Mouse (Mus musculus) hindbrain, embryonic 16.5 days (tissue): ENCODE measurements around the gene Eif4g1. TPM values are rescaled to one million over a fixed set of nuclear protein-coding genes. Genes with fewer than 3 reads are reported as not detected.
A peak's percentile ranks its signal among the peaks of the same experiment; 100 is the strongest.

ENCODE experiments used
- ATAC-seq: fragments of 200-750 bp; cut with Nextera tagmentation; 2 replicates; pipeline ENCODE4 v1.8.0; 2017; ENCODE audit warnings: moderate TSS enrichment, moderate library complexity
- H3K27ac ChIP-seq: fragments of 300-500 bp; sonication (generic); 2 replicates; pipeline ENCODE4 v1.5.1; 2014; ENCODE audit warnings: low read depth, mild to moderate bottlenecking, control low read depth, low read length, moderate library complexity
- H3K27me3 ChIP-seq: fragments of 300-500 bp; sonication (generic); replicated peaks from 2 replicates; pipeline ENCODE4 v1.6.1; 2014; ENCODE audit warnings: low read length; ENCODE audit not compliant: control insufficient read depth, insufficient read depth
- H3K36me3 ChIP-seq: fragments of 300-500 bp; sonication (generic); 2 replicates; pipeline ENCODE4 v1.6.1; 2014; ENCODE audit warnings: mild to moderate bottlenecking, low read length, moderate library complexity, mixed read lengths; ENCODE audit not compliant: control insufficient read depth, insufficient read depth
- H3K4me1 ChIP-seq: fragments of 300-500 bp; sonication (generic); 2 replicates; pipeline ENCODE4 v1.6.1; 2014; ENCODE audit warnings: low read depth, low read length; ENCODE audit not compliant: control insufficient read depth, insufficient read depth
- H3K4me2 ChIP-seq: fragments of 300-500 bp; sonication (generic); 2 replicates; pipeline ENCODE4 v1.6.1; 2014; ENCODE audit warnings: mild to moderate bottlenecking, low read length, control low read depth, moderate library complexity
- H3K4me3 ChIP-seq: fragments of 300-500 bp; sonication (generic); 2 replicates; pipeline ENCODE4 v1.5.1; 2014; ENCODE audit warnings: mild to moderate bottlenecking, low read length, control low read depth, moderate library complexity
- H3K9ac ChIP-seq: fragments of 300-500 bp; sonication (generic); 2 replicates; pipeline ENCODE4 v1.6.1; 2014; ENCODE audit warnings: low read depth, mild to moderate bottlenecking, control low read depth, low read length, moderate library complexity
- H3K9me3 ChIP-seq: fragments of 300-500 bp; sonication (generic); 2 replicates; pipeline ENCODE4 v1.6.1; 2014; ENCODE audit warnings: mild to moderate bottlenecking, low read length, moderate library complexity; ENCODE audit not compliant: control insufficient read depth
- WGBS: fragments of 180-500 bp; shearing (Covaris S2); extraction: QIAGEN DNeasy Blood & Tissue Kit; methylation state at CpG from one replicate; pipeline ENCODE4 v1.1.7; 2014; 5-methylcytosine and 5-hydroxymethylcytosine counted together
- polyA plus RNA-seq: library from polyadenylated mRNA; unstranded; fragments of >200 nt; fragmentation: Nextera tagmentation; extraction: Ambion mirVana; gene quantifications from 2 replicates; pipeline ENCODE4 v1.2.1, GENCODE M21; 2015

The Eif4g1 gene
- polyA plus RNA-seq, 1 experiment from 2014 or later = 133 TPM

DNA sequence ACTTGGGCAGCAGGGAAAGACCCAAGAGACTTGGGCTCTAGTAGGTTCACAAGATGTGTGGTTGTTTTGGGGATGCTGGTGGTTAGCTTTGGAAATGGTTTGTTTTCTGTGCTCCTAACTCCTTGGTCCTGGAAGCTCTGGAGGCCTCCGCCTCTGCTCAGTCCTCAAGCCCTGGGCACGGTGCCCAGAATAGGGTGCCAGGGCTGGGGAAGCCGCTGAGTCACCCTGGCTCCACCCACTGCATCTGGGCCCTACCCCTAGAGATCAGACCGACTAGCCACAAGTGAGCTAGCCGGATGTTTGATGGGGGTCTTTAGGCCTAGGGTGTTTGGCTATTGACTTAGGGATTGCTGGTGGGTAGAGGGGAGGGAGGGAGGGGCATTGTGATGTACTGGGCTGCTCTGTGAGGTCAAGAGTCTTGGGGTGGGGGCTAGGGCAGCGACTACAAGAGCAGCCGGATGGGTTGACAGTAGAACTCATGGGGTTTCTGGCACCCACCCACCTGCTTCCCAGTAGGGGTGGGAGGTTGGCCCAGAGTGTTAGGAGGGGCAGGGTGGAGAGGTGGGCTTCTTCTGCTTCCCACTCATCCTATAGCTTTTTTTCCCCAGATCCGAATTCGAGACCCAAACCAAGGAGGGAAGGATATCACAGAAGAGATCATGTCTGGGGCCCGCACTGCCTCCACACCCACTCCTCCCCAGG lies 10.0 kb downstream of the Eif4g1 start:
- Histone ChIP-seq H3K9ac (no peak overlapping the region), H3K4me2 (no peak overlapping the region), H3K36me3 (peaks cover 73% of the 10 kb centered on the region), H3K4me1 (peaks cover 18% of the 10 kb centered on the region), H3K9me3 (no peaks in the 10 kb centered on the region), H3K4me3 (no peak overlapping the region), H3K27me3 (no peaks in the 10 kb centered on the region), H3K27ac (no peak overlapping the region)
- no peak for ATAC-seq
- WGBS = 59% methylated on average over 10 of the region's 10 CpGs

DNA sequence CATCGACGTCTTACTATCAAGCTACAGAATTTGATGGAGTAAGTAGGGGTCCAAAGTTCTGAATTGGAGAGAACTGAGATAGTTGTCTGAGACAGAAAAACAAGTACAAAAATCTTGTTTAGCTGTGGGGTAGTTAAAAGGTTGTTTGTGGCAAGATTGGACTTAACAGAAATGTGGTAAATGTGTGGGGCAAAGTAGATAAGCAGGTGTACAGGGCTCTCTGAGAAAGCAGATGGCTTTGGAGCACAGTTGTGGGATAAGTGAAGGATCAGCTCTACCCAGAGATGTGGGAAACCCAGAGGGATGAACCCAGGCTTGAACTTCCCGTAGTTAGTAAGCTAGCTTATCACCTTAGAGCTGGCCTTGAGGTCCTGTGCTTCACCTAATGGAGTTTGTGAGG lies 22.7 kb downstream of the Eif4g1 start:
- no peak for ATAC-seq
- H3K36me3 ChIP-seq = peaks cover 50% of the 10 kb centered on the region
- H3K27me3 ChIP-seq = no peaks in the 10 kb centered on the region
- WGBS = 88% methylated on average over 3 of the region's 3 CpGs
- H3K9me3 ChIP-seq = no peaks in the 10 kb centered on the region
- H3K4me2 ChIP-seq = no peak overlapping the region
- no peak overlapping the region for H3K27ac ChIP-seq
- H3K9ac ChIP-seq = no peak overlapping the region
- no peak overlapping the region for H3K4me3 ChIP-seq
- H3K4me1 ChIP-seq = peaks cover 24% of the 10 kb centered on the region

DNA sequence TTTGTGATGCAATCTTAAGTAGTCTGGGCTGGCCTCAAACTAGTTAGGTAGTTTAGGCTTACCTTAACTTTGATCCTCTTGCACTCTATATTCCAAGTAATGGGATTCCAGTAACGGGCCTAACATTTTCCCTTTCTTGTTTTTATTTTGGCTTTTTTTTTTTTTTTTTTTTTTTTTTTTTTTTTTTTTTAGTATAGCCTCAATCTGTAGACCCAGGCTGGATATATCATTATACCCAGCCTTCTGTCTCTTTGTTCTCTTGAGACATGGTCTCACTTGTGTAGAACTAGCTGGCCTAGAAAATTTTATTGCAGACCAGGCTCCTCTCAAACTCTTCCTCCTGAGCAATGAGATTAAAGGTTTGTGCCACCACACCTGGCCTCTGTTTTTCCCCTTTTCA lies 23.5 kb downstream of the Eif4g1 start:
- Histone ChIP-seq H3K36me3 (peaks cover 43% of the 10 kb centered on the region), H3K4me2 (no peak overlapping the region), H3K27me3 (no peaks in the 10 kb centered on the region), H3K9ac (no peak overlapping the region), H3K9me3 (no peaks in the 10 kb centered on the region), H3K27ac (no peak overlapping the region), H3K4me3 (no peak overlapping the region), H3K4me1 (peaks cover 31% of the 10 kb centered on the region)
- 86% methylated on average over 1 of the region's 1 CpGs for WGBS
- no peak for ATAC-seq

GRCm38 (mm10) chr16:20692241-20692965 lies 24.3 kb downstream of the Eif4g1 start:
- peak overlapping the region; percentile 88 for H3K4me2 ChIP-seq
- 38% methylated on average over 16 of the region's 16 CpGs for WGBS
- no peaks in the 10 kb centered on the region for H3K9me3 ChIP-seq
- peaks cover 35% of the 10 kb centered on the region for H3K36me3 ChIP-seq
- no peaks in the 10 kb centered on the region for H3K27me3 ChIP-seq
- H3K27ac ChIP-seq = peak overlapping the region; percentile 96
- peak overlapping the region; percentile 93; the same call in 1 of the 2 replicates for H3K9ac ChIP-seq
- no peak overlapping the region for H3K4me3 ChIP-seq
- ATAC-seq = no peak
- peaks cover 31% of the 10 kb centered on the region for H3K4me1 ChIP-seq

GRCm38 (mm10) chr16:20693111-20693701 lies 25.1 kb downstream of the Eif4g1 start, which contains the start of gene Fam131a:
TSS of gene Fam131a (plus strand) at chr16:20693241.
- Histone ChIP-seq H3K36me3 (peaks cover 29% of the 10 kb centered on the region), H3K27me3 (no peaks in the 10 kb centered on the region), H3K4me3 (peak within 1 kb of the TSS; percentile 72), H3K9ac (peak within 1 kb of the TSS; percentile 93), H3K27ac (peak within 1 kb of the TSS; percentile 96), H3K4me1 (peaks cover 31% of the 10 kb centered on the region), H3K9me3 (no peaks in the 10 kb centered on the region), H3K4me2 (peak within 1 kb of the TSS; percentile 88)
- peak; percentile 94 for ATAC-seq
- WGBS = under 1% methylated on average over 36 of the region's 37 CpGs

DNA sequence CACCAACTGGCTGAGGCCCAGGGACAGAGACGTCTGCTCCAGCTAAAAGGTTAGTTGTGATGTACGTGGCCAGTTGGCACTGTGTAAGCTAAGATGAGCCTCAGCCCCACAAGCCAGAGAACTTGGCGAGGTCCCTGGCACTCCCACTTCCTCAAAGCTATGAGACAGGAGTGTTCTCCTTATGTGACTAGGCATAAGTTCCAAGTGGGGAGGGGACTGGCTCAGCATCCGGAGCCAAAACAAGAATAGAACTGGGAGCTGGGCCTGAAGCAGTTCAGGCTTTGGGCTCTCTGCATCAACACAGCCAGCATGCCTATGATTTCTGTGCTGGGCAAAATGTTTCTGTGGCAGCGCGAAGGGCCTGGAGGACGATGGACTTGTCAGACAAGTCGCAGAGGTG lies 26.7 kb downstream of the Eif4g1 start:
- Histone ChIP-seq H3K9ac (no peak overlapping the region), H3K27me3 (no peaks in the 10 kb centered on the region), H3K36me3 (peaks cover 24% of the 10 kb centered on the region), H3K4me1 (peaks cover 31% of the 10 kb centered on the region), H3K4me2 (no peak overlapping the region; the same call in 1 of the 2 replicates), H3K27ac (peak overlapping the region; percentile 9; the same call in 1 of the 2 replicates), H3K9me3 (no peaks in the 10 kb centered on the region), H3K4me3 (no peak overlapping the region)
- ATAC-seq = no peak
- WGBS = 58% methylated on average over 8 of the region's 8 CpGs

DNA sequence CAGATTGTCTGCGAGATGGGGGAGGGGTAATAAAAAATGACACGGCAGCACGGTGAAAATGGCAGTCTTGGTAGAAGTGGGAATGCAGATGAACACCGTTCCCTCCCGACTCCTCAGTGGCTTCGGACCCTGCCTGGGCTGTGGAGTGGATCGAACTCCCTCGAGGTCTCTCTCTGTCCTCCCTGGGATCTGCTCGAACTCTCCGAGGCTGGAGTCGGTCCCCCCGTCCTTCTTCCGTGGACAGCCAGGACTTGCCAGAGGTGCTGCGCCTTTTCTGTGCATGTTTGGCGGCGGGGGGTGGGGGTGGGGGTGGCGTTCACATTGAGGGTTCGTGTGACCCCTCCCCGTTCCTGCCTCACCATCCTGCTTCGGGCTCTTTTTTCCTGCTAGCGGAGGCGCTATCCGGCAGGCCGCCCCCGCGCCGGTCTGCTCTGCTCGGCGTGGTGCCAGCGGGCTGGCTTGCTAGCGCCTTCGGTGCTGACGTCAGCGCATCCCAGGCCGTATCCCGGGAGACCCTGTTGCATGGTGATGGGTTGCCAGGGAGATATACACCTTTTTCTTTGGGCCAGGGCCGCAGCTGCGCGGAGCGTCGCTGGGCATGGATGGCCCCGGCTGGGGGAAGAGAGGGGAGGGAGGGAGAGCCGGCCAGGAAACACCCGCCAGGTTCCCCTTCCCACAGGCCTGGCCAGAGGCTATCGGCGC lies 27.7 kb downstream of the Eif4g1 start:
- Histone ChIP-seq H3K4me1 (peaks cover 31% of the 10 kb centered on the region), H3K27ac (peak overlapping the region; percentile 77), H3K9me3 (no peaks in the 10 kb centered on the region), H3K36me3 (peaks cover 22% of the 10 kb centered on the region), H3K4me2 (peak overlapping the region; percentile 82), H3K4me3 (peak overlapping the region; percentile 53), H3K27me3 (no peaks in the 10 kb centered on the region), H3K9ac (peak overlapping the region; percentile 76)
- peak; percentile 77 for ATAC-seq
- WGBS = under 1% methylated on average over 46 of the region's 46 CpGs

DNA sequence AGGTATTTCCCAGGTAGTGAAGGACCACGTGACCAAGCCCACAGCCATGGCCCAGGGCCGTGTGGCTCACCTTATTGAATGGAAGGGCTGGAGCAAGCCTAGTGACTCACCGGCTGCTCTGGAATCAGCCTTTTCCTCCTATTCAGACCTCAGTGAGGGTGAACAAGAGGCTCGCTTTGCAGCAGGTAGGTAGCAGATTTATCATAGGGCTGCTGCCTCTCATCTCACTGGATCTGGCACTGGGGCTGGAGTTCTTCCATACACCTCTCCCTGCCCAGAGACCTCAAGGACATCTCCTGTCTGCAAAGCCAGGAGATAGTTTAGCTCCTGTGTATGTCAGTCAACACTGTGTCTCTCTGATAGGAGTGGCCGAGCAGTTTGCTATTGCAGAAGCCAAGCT lies 31.2 kb downstream of the Eif4g1 start:
- Histone ChIP-seq H3K4me2 (no peak overlapping the region), H3K9ac (no peak overlapping the region), H3K4me1 (peaks cover 29% of the 10 kb centered on the region), H3K4me3 (no peak overlapping the region), H3K9me3 (no peaks in the 10 kb centered on the region), H3K27me3 (no peaks in the 10 kb centered on the region), H3K27ac (no peak overlapping the region), H3K36me3 (peaks cover 20% of the 10 kb centered on the region)
- 89% methylated on average over 5 of the region's 5 CpGs for WGBS
- ATAC-seq = no peak
